Mouse (Mus musculus) intestine, embryonic 14.5 days (tissue): Measurements from ENCODE around the gene Dock8. TPM values are rescaled to one million over a fixed set of nuclear protein-coding genes. Genes with fewer than 3 reads are reported as not detected.

Source experiments
- ATAC-seq: fragments of 200-750 bp; cut with Nextera tagmentation; replicated peaks from 2 replicates; pipeline ENCODE4 v1.8.0; 2017; ENCODE audit warnings: low read depth, moderate number of reproducible peaks, moderate TSS enrichment, moderate library complexity; ENCODE audit not compliant: low FRiP score, low TSS enrichment
- DNase-seq: peaks from one replicate; pipeline ENCODE4 v3.0.0-alpha.2; 2018; ENCODE audit warnings: low spot score
- H3K27ac ChIP-seq: fragments of 300-500 bp; sonication (generic); 2 replicates; pipeline ENCODE4 v1.5.1; 2014; ENCODE audit warnings: low read depth, mild to moderate bottlenecking, control low read depth
- H3K27me3 ChIP-seq: fragments of 300-500 bp; sonication (generic); replicated peaks from 2 replicates; pipeline ENCODE4 v1.6.1; 2014; ENCODE audit warnings: low read length, control low read depth; ENCODE audit not compliant: control insufficient read depth, insufficient read depth
- H3K36me3 ChIP-seq: fragments of 300-500 bp; sonication (generic); 2 replicates; pipeline ENCODE4 v1.6.1; 2014; ENCODE audit warnings: low read length, control low read depth; ENCODE audit not compliant: control insufficient read depth, insufficient read depth
- H3K4me1 ChIP-seq: fragments of 300-500 bp; sonication (generic); replicated peaks from 2 replicates; pipeline ENCODE4 v1.6.1; 2014; ENCODE audit warnings: low read length, control low read depth, mixed read lengths; ENCODE audit not compliant: control insufficient read depth, insufficient read depth
- H3K4me2 ChIP-seq: fragments of 300-500 bp; sonication (generic); 2 replicates; pipeline ENCODE4 v1.6.1; 2014; ENCODE audit warnings: low read length
- H3K4me3 ChIP-seq: fragments of 300-500 bp; sonication (generic); 2 replicates; pipeline ENCODE4 v1.5.1; 2014; ENCODE audit warnings: low read depth, low read length, control low read depth, mixed read lengths
- H3K9ac ChIP-seq: fragments of 300-500 bp; sonication (generic); 2 replicates; pipeline ENCODE4 v1.6.1; 2014; ENCODE audit warnings: mild to moderate bottlenecking, low read length
- H3K9me3 ChIP-seq: fragments of 300-500 bp; sonication (generic); 2 replicates; pipeline ENCODE4 v1.6.1; 2016; ENCODE audit warnings: low read length, control low read depth; ENCODE audit not compliant: control insufficient read depth
- WGBS: fragments of 180-500 bp; shearing (Covaris S2); extraction: QIAGEN DNeasy Blood & Tissue Kit; methylation state at CpG from one replicate; pipeline ENCODE4 v1.1.7; 2014; 5-methylcytosine and 5-hydroxymethylcytosine counted together
- polyA plus RNA-seq: library from polyadenylated mRNA; unstranded; fragments of >200 nt; fragmentation: Nextera tagmentation; extraction: Ambion mirVana; gene quantifications from 2 replicates; pipeline ENCODE4 v1.2.1, GENCODE M21; 2014

The Dock8 gene
- polyA plus RNA-seq, 1 experiment from 2014 or later, result 4.5 TPM

DNA sequence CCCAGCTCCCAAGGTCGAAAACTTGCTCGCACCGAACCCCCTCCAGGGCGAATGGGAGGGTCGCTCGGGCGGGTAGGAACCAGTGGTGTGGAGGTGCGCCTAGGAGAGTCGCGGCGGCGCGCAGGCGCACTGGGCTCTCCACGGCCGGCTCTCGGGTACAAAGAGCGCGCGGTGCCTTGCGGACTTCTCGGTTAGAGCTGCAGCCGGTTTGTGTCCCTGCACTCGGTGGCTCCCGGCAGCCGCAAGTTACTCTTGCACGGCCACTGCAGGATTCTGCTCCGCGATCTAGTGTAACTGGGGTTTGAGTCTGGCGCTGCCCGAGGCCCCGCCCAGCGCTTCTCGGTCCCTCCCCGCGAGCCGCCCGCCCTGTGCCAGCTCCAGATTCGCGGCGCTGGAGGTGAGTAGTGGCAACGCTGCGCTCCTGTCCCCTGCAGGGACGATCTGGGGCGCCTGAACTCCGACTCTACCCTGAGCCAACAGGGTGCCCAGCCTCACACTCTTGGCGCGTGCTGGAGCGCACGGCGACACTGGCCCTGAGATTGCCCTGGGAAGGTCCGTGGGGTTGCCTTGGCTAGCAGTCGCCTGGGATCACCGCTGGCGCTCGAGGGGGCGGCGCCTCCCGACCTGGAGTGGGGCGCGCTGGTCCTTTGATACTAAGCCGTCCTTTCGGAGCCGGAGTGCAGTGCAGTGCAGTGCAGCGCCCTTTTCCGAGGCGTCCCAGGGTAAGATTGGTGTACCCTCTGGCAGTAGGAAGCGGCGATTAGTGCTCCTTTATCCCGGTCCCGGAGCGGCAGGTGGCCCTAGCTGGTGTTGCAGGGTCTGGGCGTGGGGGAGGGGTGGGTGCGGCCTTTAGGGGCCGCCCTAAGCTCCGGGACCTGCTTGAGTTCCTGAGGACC is 237.5 kb downstream of the Dock8 start, which contains the start of gene Kank1:
TSS of gene Kank1 (plus strand) at position 380 of the 896 bp plus-strand sequence.
- Histone ChIP-seq H3K27ac (peak within 1 kb of the TSS; percentile 57), H3K4me1 (peaks cover 6% of the 10 kb centered on the region; the same call in 1 of the 2 replicates), H3K9me3 (no peaks in the 10 kb centered on the region), H3K4me3 (peak within 1 kb of the TSS; percentile 65), H3K4me2 (peak within 1 kb of the TSS; percentile 99), H3K36me3 (no peaks in the 10 kb centered on the region), H3K9ac (peak within 1 kb of the TSS; percentile 46), H3K27me3 (peaks cover 16% of the 10 kb centered on the region; the same call in 1 of the 2 replicates)
- ATAC-seq, result peak; percentile 91
- peak; percentile 93 for DNase-seq
- WGBS, result under 1% methylated on average over 76 of the region's 76 CpGs

DNA sequence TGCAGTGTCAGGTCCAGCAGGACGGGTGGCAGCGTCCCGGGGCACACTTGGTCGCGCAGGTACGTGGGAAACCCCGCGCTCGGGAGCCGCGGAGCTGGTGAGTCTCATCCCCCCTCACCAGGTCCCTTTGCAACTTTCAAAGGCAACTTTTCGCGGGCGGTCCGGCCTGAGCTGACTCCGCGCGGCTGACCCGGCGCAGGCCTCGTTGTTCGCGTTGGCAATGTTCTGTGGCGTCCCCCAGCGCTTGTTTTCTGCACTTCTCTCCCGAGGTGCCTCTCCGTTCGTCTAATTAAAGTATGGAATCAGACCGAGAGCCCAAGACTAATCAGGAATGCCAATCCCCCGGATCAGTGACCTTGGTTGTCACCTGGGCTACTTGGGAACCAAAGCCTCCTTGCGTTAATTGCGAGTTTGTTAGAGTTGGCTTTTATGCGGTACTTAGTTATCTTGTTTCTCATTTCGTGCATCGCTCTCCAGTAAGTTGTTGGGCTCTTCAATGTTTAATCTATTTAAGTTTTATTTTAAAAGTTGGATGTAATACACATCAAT is 238.2 kb downstream of the Dock8 start:
- peak overlapping the region; percentile 99 for H3K4me2 ChIP-seq
- no peak for DNase-seq
- peak overlapping the region; percentile 57; the same call in 1 of the 2 replicates for H3K27ac ChIP-seq
- no peaks in the 10 kb centered on the region for H3K9me3 ChIP-seq
- peak overlapping the region; percentile 46 for H3K9ac ChIP-seq
- peaks cover 6% of the 10 kb centered on the region; the same call in 1 of the 2 replicates for H3K4me1 ChIP-seq
- under 1% methylated on average over 32 of the region's 35 CpGs for WGBS
- no peaks in the 10 kb centered on the region for H3K36me3 ChIP-seq
- peaks cover 16% of the 10 kb centered on the region; the same call in 1 of the 2 replicates for H3K27me3 ChIP-seq
- H3K4me3 ChIP-seq, result peak overlapping the region; percentile 65
- ATAC-seq, result peak; percentile 25; the same call in 1 of the 2 replicates

DNA sequence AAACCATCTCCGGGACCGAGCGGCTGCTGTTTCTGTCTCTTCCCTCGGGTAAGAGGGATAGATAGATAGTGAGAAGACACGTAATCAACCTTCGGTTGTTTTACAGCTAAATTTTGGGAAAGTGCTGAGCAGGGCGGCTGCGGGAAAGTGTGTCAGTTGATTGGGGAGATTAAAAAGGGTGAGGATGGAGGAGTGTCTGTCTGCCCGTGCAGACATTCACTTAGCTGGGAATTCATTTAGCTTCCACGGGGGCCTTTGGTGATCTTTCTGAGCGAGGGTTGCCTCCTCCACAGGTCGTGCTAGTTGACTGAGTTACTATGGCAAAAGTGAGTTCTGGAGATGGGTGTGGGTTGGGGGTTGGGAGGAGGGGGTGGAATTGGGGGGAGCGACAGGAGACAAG is 238.8 kb downstream of the Dock8 start:
- DNase-seq (no peak), ATAC-seq (no peak)
- no peak overlapping the region for H3K9ac ChIP-seq
- no peaks in the 10 kb centered on the region for H3K9me3 ChIP-seq
- 8% methylated on average over 13 of the region's 13 CpGs for WGBS
- no peak overlapping the region for H3K27ac ChIP-seq
- peak overlapping the region; percentile 99 for H3K4me2 ChIP-seq
- H3K4me1 ChIP-seq, result peaks cover 6% of the 10 kb centered on the region; the same call in 1 of the 2 replicates
- H3K4me3 ChIP-seq, result peak overlapping the region; percentile 65
- no peaks in the 10 kb centered on the region for H3K36me3 ChIP-seq
- H3K27me3 ChIP-seq, result peaks cover 16% of the 10 kb centered on the region; the same call in 1 of the 2 replicates

DNA sequence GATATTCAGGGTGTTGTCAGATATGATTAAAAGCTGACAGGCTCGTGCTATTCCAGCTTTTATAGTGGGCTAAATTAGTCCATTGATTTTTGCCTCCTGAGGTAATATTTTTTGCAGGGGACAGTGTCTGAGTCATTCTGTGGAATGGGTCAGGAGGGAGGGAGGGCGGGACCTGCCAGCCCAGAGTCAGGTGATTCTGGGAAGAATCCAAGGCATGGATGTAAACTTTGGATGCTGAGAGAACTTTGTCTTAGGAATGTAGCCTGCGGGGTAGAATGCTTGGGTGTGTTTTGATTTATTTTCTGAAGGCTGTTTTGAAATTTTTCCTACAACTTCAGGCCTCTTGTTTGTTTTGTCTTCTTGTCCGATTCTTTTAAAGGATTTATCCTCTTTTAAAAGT is 244.2 kb downstream of the Dock8 start:
- no peaks in the 10 kb centered on the region for H3K27me3 ChIP-seq
- no peak overlapping the region for H3K9ac ChIP-seq
- H3K27ac ChIP-seq, result no peak overlapping the region
- no peaks in the 10 kb centered on the region for H3K36me3 ChIP-seq
- 63% methylated on average over 4 of the region's 4 CpGs for WGBS
- DNase-seq (no peak), ATAC-seq (no peak)
- H3K4me2 ChIP-seq, result no peak overlapping the region
- H3K9me3 ChIP-seq, result no peaks in the 10 kb centered on the region
- H3K4me3 ChIP-seq, result no peak overlapping the region
- peaks cover 4% of the 10 kb centered on the region for H3K4me1 ChIP-seq

DNA sequence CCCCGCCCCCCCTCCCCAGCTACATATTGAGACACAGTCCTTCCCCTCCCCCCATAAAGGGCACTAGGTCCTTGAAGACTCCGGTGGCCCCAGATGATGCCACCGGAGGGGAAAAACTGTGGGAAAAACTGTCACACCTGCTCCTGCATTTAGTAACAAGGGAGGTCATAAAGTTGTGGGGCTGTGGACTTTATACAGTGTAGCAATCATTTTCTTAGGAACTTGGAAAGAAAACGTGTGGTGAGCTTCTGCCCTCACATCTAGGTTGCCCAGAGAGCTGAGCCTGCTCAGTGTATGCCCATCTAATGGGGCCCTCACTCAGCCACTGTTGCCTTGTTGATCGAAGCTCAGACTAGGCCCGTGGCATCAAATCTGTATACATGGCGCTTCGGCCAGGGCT is 246.7 kb downstream of the Dock8 start:
- Histone ChIP-seq H3K4me3 (no peak overlapping the region), H3K4me1 (peaks cover 4% of the 10 kb centered on the region), H3K27me3 (no peaks in the 10 kb centered on the region), H3K9ac (no peak overlapping the region), H3K36me3 (no peaks in the 10 kb centered on the region), H3K9me3 (no peaks in the 10 kb centered on the region), H3K27ac (no peak overlapping the region), H3K4me2 (no peak overlapping the region)
- WGBS, result 92% methylated on average over 8 of the region's 8 CpGs
- no peak for DNase-seq
- no peak for ATAC-seq

DNA sequence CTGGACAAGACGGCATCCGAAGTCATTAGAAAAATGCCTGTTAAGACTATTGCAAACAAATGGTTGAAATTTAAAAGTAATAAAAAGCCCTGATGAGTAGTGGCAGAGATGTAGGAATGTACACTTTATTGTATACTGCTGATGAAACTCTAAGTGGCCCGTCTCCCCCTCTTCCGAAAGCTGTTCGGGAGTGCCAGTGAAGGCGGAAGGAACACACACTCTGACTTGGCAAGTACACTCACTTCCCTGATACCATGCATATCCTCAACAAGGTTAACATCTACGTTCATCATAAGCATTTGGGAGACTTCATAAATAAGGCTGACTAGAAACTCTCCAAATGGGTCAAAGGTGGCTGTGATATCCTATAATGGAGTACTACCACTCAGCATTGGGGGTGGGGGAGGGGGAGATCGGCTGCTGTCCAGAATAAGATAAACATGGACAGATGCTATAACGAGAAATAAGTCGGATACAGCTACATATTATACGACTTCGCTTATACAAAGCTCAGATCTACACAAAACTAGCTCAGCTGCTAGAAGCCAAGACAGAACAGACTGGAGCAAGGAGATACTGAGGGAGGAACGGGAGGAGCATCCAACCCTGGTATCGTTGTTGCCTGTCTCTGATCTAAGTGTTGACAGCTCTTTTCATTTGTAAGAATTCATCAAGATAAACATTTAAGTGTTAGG is 248.7 kb downstream of the Dock8 start:
- ATAC-seq (no peak), DNase-seq (no peak)
- Histone ChIP-seq H3K27ac (no peak overlapping the region), H3K9ac (no peak overlapping the region), H3K27me3 (no peaks in the 10 kb centered on the region), H3K9me3 (no peaks in the 10 kb centered on the region), H3K4me3 (no peak overlapping the region), H3K4me2 (no peak overlapping the region), H3K36me3 (no peaks in the 10 kb centered on the region), H3K4me1 (peaks cover 4% of the 10 kb centered on the region)
- WGBS, result 58% methylated on average over 14 of the region's 14 CpGs

DNA sequence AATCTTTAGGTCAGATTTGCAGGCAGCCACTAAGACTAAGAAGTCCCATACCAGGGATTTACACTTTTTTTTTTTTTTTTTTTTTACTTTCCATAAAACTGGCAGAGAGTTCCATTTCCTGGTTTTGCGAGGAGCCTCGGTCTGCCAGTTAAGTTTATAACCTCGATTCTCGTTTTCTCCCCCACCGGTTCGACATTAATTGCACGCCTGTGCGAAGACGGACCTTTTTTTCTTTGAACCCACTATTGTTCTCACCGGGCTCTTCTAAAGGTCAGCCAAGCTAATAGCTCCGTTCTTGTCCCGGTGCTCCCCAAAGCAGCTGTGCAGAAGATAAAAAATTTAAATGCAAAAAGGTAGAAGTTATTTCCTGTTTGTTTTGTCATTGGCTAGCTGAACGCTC is 249.9 kb downstream of the Dock8 start:
- Histone ChIP-seq H3K27me3 (no peaks in the 10 kb centered on the region), H3K9ac (no peak overlapping the region), H3K4me2 (no peak overlapping the region), H3K36me3 (no peaks in the 10 kb centered on the region), H3K9me3 (no peaks in the 10 kb centered on the region), H3K4me1 (peaks cover 4% of the 10 kb centered on the region), H3K4me3 (no peak overlapping the region), H3K27ac (no peak overlapping the region)
- DNase-seq (no peak), ATAC-seq (no peak)
- WGBS, result 55% methylated on average over 13 of the region's 13 CpGs

DNA sequence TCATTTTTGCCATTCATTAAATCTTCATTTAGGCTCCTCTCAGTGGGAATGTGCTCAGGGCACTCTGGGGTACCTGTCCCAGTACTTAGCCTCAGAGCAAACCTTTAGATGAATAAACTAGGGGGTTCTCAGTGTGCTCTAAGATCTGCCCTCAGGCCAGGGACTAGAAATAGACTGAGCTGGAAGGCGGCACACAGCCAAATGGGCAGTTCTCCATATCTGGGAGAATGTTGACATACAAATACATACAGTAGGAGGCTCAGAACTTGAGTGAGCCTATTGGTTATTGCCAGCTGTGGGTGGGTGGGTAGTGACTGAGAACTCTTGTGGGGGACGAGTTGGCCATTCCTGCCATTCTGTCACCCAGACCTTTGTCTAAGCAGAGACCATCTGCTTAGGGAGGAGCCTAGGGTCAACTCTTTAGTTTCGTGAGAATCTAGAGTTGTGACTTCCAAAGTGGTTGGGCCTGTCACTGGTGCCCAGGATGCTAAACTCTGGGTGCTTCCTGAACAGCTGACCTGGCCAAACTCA is 252.3 kb downstream of the Dock8 start:
- no peak overlapping the region for H3K9ac ChIP-seq
- H3K4me2 ChIP-seq, result no peak overlapping the region
- peaks cover 4% of the 10 kb centered on the region for H3K4me1 ChIP-seq
- WGBS, result 76% methylated on average over 3 of the region's 3 CpGs
- no peak overlapping the region for H3K4me3 ChIP-seq
- ATAC-seq (no peak), DNase-seq (no peak)
- H3K27me3 ChIP-seq, result no peaks in the 10 kb centered on the region
- H3K27ac ChIP-seq, result no peak overlapping the region
- H3K36me3 ChIP-seq, result no peaks in the 10 kb centered on the region
- H3K9me3 ChIP-seq, result no peaks in the 10 kb centered on the region
